Mouse (Mus musculus): ENCODE results near the gene Ankrd44. TPM values are rescaled to one million over a fixed set of nuclear protein-coding genes. Genes with fewer than 3 reads are reported as not detected.

Ankrd44 gene
- polyA plus RNA-seq, 1 experiment from 2014 or later: 16.7 TPM

GRCm38 (mm10) chr1:54821797-54822196 lies 104.4 kb downstream of the Ankrd44 start:
- Histone ChIP-seq H3K9ac (no peak overlapping the region), H3K27ac (replicated peaks) (no peak overlapping the region), H3K36me3 (no peaks in the 10 kb centered on the region), H3K4me3 (no peak overlapping the region), H3K9me3 (no peaks in the 10 kb centered on the region), H3K4me1 (replicated peaks) (peaks cover 6% of the 10 kb centered on the region), H3K4me2 (no peak overlapping the region), H3K27me3 (no peaks in the 10 kb centered on the region)
- 93% methylated on average over 1 of the region's 1 CpGs for WGBS
- no peak for ATAC-seq (ENCODE audit: low read depth)

GRCm38 (mm10) chr1:54815206-54815855 lies 110.9 kb downstream of the Ankrd44 start:
- Histone ChIP-seq H3K9ac (no peak overlapping the region), H3K9me3 (no peaks in the 10 kb centered on the region), H3K4me2 (no peak overlapping the region), H3K27me3 (no peaks in the 10 kb centered on the region), H3K4me3 (no peak overlapping the region), H3K27ac (replicated peaks) (peak overlapping the region; percentile 57), H3K36me3 (no peaks in the 10 kb centered on the region), H3K4me1 (replicated peaks) (peaks cover 3% of the 10 kb centered on the region)
- WGBS: 66% methylated on average over 9 of the region's 9 CpGs
- ATAC-seq (ENCODE audit: low read depth): peak; percentile 56; the same call in 1 of the 2 replicates

GRCm38 (mm10) chr1:54809811-54810549 lies 116.2 kb downstream of the Ankrd44 start:
- H3K36me3 ChIP-seq: no peaks in the 10 kb centered on the region
- 88% methylated on average over 10 of the region's 10 CpGs for WGBS
- H3K27me3 ChIP-seq: no peaks in the 10 kb centered on the region
- no peak overlapping the region for H3K4me2 ChIP-seq
- no peak overlapping the region for H3K4me3 ChIP-seq
- no peak overlapping the region for H3K9ac ChIP-seq
- ATAC-seq (ENCODE audit: low read depth): no peak
- no peak overlapping the region for H3K27ac ChIP-seq (replicated peaks)
- H3K9me3 ChIP-seq: no peaks in the 10 kb centered on the region
- H3K4me1 ChIP-seq (replicated peaks): peaks cover 3% of the 10 kb centered on the region; the same call in 1 of the 2 replicates

- no peak overlapping the region for H3K4me2 ChIP-seq
- H3K9me3 ChIP-seq: no peaks in the 10 kb centered on the region
- H3K27me3 ChIP-seq: no peaks in the 10 kb centered on the region
- no peak overlapping the region for H3K4me3 ChIP-seq
- H3K4me1 ChIP-seq (replicated peaks): no peaks in the 10 kb centered on the region
- no peak overlapping the region for H3K27ac ChIP-seq (replicated peaks)
- ATAC-seq (ENCODE audit: low read depth): no peak
- WGBS: 94% methylated on average over 13 of the region's 13 CpGs
- H3K36me3 ChIP-seq: no peaks in the 10 kb centered on the region
- no peak overlapping the region for H3K9ac ChIP-seq
Measured at GRCm38 (mm10) chr1:54809098-54809490, 117.1 kb downstream of the Ankrd44 start.

- ATAC-seq (ENCODE audit: low read depth): no peak
- H3K27me3 ChIP-seq: no peaks in the 10 kb centered on the region
Measured at GRCm38 (mm10) chr1:54808401-54809097, 117.6 kb downstream of the Ankrd44 start.

GRCm38 (mm10) chr1:54807832-54808231 lies 118.4 kb downstream of the Ankrd44 start:
- H3K9me3 ChIP-seq: no peaks in the 10 kb centered on the region
- H3K4me2 ChIP-seq: no peak overlapping the region
- no peaks in the 10 kb centered on the region for H3K27me3 ChIP-seq
- peaks cover under 1% of the 10 kb centered on the region for H3K4me1 ChIP-seq (replicated peaks)
- H3K36me3 ChIP-seq: no peaks in the 10 kb centered on the region
- no peak overlapping the region for H3K27ac ChIP-seq (replicated peaks)
- no peak overlapping the region for H3K4me3 ChIP-seq
- H3K9ac ChIP-seq: no peak overlapping the region
- no peak for ATAC-seq (ENCODE audit: low read depth)
- 89% methylated on average over 3 of the region's 3 CpGs for WGBS

More at GRCm38 (mm10) chr1:54808401-54809097, 117.6 kb downstream of the Ankrd44 start:
- 76% methylated on average over 4 of the region's 4 CpGs for WGBS
- Histone ChIP-seq H3K4me1 (replicated peaks) (no peaks in the 10 kb centered on the region), H3K36me3 (no peaks in the 10 kb centered on the region), H3K27ac (replicated peaks) (no peak overlapping the region), H3K9me3 (no peaks in the 10 kb centered on the region), H3K9ac (no peak overlapping the region), H3K4me3 (no peak overlapping the region), H3K4me2 (no peak overlapping the region)

GRCm38 (mm10) chr1:54806116-54806850 lies 119.9 kb downstream of the Ankrd44 start:
- Histone ChIP-seq H3K36me3 (no peaks in the 10 kb centered on the region), H3K9me3 (no peaks in the 10 kb centered on the region), H3K27me3 (no peaks in the 10 kb centered on the region), H3K27ac (replicated peaks) (no peak overlapping the region), H3K4me2 (no peak overlapping the region), H3K4me3 (no peak overlapping the region), H3K9ac (no peak overlapping the region), H3K4me1 (replicated peaks) (peaks cover 9% of the 10 kb centered on the region)
- ATAC-seq (ENCODE audit: low read depth): no peak
- 83% methylated on average over 2 of the region's 2 CpGs for WGBS

GRCm38 (mm10) chr1:54804406-54804805 lies 121.8 kb downstream of the Ankrd44 start:
- Histone ChIP-seq H3K27ac (replicated peaks) (no peak overlapping the region), H3K27me3 (no peaks in the 10 kb centered on the region), H3K4me2 (no peak overlapping the region), H3K4me1 (replicated peaks) (peaks cover 9% of the 10 kb centered on the region), H3K9me3 (no peaks in the 10 kb centered on the region), H3K36me3 (no peaks in the 10 kb centered on the region), H3K9ac (no peak overlapping the region), H3K4me3 (no peak overlapping the region)
- 94% methylated on average over 9 of the region's 9 CpGs for WGBS
- ATAC-seq (ENCODE audit: low read depth): no peak

- H3K27ac ChIP-seq (replicated peaks): 0 out of 2 replicates have a peak overlapping the region, but pooled peaks have one; percentile 9
- no peak overlapping the region for H3K4me3 ChIP-seq
- ATAC-seq (ENCODE audit: low read depth): 0 out of 2 replicates have a peak, but pooled peaks have one; percentile 47
- H3K4me2 ChIP-seq: no peak overlapping the region
- no peaks in the 10 kb centered on the region for H3K9me3 ChIP-seq
- no peaks in the 10 kb centered on the region for H3K27me3 ChIP-seq
- peaks cover 9% of the 10 kb centered on the region for H3K4me1 ChIP-seq (replicated peaks)
- no peaks in the 10 kb centered on the region for H3K36me3 ChIP-seq
- no peak overlapping the region for H3K9ac ChIP-seq
- 71% methylated on average over 11 of the region's 11 CpGs for WGBS
Measured at GRCm38 (mm10) chr1:54802703-54803102, 123.5 kb downstream of the Ankrd44 start.

- no peaks in the 10 kb centered on the region for H3K9me3 ChIP-seq
- 59% methylated on average over 2 of the region's 3 CpGs for WGBS
- no peak overlapping the region for H3K4me2 ChIP-seq
- no peak for ATAC-seq (ENCODE audit: low read depth)
- peaks cover 9% of the 10 kb centered on the region for H3K4me1 ChIP-seq (replicated peaks)
- no peaks in the 10 kb centered on the region for H3K36me3 ChIP-seq
- H3K9ac ChIP-seq: no peak overlapping the region
- H3K27me3 ChIP-seq: no peaks in the 10 kb centered on the region
- no peak overlapping the region for H3K27ac ChIP-seq (replicated peaks)
- H3K4me3 ChIP-seq: no peak overlapping the region
Measured at GRCm38 (mm10) chr1:54801256-54801655, 124.9 kb downstream of the Ankrd44 start.

- no peak for ATAC-seq (ENCODE audit: low read depth)
- Histone ChIP-seq H3K4me2 (no peak overlapping the region), H3K4me1 (replicated peaks) (peaks cover 9% of the 10 kb centered on the region), H3K27ac (replicated peaks) (no peak overlapping the region), H3K36me3 (no peaks in the 10 kb centered on the region), H3K27me3 (no peaks in the 10 kb centered on the region), H3K9ac (no peak overlapping the region), H3K9me3 (no peaks in the 10 kb centered on the region), H3K4me3 (no peak overlapping the region)
- 76% methylated on average over 1 of the region's 1 CpGs for WGBS
Measured at GRCm38 (mm10) chr1:54799421-54799820, 126.8 kb downstream of the Ankrd44 start.

All from neural tube, embryonic 13.5 days (tissue).